Mouse (Mus musculus) gastrocnemius, postnatal 14 days (tissue): Measurements from ENCODE around the gene Snf8. TPM values are rescaled to one million over a fixed set of nuclear protein-coding genes. Genes with fewer than 3 reads are reported as not detected.

Experiments
- DNase-seq: peaks from one replicate; pipeline ENCODE4 v3.0.0; 2021; ENCODE audit warnings: mixed read lengths
- intact Hi-C: fragments of 180-260 bp; cut with DNase I; formaldehyde crosslinking; loops from one replicate; pipeline ENCODE4 v1.15.1; 2025; ENCODE audit warnings: low total_unique reads
- long read RNA-seq, 2 experiments: library from polyadenylated mRNA; stranded (forward); transcript quantifications; one replicate each; pipeline ENCODE4 v2.0.0; 2021
- total RNA-seq, 2 experiments: library from RNA; stranded (reverse); gene quantifications; 2 replicates each; pipeline ENCODE4 v1.2.3; 2021

Snf8 gene
- 10 to 100 TPM; 27.6 to 31.7 TPM for total RNA-seq
- long read RNA-seq, experiment 1, transcript Snf8-201 (8 exons, 1,004 nt): major isoform, 10 of 14 reads
- long read RNA-seq, experiment 1, partial matches to known transcripts: 0 of 14 reads
- long read RNA-seq, experiment 1, other reads (novel, unspliced or antisense): 3 of 14 reads
- long read RNA-seq, experiment 2, transcript Snf8-201 (8 exons, 1,004 nt): major isoform, 12 of 13 reads
- long read RNA-seq, experiment 2, partial matches to known transcripts: 0 of 13 reads
- long read RNA-seq, experiment 2, other reads (novel, unspliced or antisense): 1 of 13 reads

DNA sequence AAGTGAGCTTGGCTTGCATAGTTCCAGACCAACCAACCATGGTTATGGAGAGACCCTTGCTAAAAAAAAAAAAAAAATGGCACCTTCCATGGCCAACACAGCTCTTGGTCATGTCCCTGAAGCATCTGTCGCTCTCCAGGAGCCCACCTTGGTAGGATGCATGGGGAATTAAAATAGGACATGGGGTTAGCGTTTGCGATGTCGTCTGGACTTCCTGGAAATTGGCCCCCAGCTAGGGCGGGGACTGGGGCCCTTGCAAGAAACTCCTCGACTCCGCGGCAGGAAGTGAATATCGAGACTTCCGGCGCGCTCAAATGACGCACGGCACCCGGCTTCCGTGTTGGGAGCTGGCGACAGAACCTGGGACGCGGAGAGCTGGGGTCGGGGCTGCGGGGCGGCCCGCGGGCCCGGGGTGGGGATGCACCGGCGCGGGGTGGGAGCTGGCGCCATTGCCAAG is at the start of gene Snf8:
TSS of gene Snf8 (plus strand) at position 290 of the 457 bp plus-strand sequence.
- intact Hi-C loops: no loop called here
- peak; percentile 94 for DNase-seq

DNA sequence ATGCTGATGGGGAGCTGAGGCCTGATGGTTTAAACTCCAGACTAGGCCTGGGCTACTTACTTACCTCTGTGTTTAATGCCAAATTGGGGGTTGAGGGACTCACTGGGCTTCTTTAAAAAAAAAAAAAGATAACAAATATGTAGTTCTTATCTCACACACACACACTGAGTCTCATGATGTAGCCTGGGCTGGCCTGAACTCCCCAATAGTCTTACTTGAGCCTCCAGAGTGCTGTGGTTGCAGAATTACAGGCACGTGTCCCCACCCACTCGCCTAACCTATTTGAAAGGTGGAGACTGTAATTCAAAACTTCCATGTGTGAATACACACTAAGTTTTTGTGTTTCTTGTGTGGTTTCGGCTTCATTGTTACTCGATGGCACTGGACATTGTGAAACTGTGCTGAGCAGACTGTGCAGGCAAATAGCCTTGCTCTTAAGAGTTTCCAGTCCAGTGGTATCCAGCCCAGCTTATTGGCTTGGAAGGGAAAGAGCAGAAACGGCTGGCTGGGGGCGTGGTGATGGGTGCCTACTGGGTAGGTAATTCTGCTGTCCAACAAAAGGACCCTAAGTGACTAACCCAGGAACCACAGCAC is 46.7 kb upstream of the Snf8 start:
- intact Hi-C loops: no loop called here
- no peak for DNase-seq

GRCm38 (mm10) chr11:95988533-95988932 is 46.2 kb upstream of the Snf8 start:
- intact Hi-C loops: no loop called here
- peak; percentile 72 for DNase-seq

GRCm38 (mm10) chr11:95989864-95990263 is 44.8 kb upstream of the Snf8 start:
- DNase-seq: no peak
- intact Hi-C loops: no loop called here

GRCm38 (mm10) chr11:95990431-95990830 is 44.3 kb upstream of the Snf8 start:
- intact Hi-C loops: no loop called here
- DNase-seq: no peak

- intact Hi-C loops: no loop called here
- DNase-seq: peak; percentile 67
Observed at GRCm38 (mm10) chr11:95990886-95991708, 43.6 kb upstream of the Snf8 start.

- no peak for DNase-seq
- intact Hi-C loops: no loop called here
Observed at GRCm38 (mm10) chr11:95994151-95994550, 40.5 kb upstream of the Snf8 start.

DNA sequence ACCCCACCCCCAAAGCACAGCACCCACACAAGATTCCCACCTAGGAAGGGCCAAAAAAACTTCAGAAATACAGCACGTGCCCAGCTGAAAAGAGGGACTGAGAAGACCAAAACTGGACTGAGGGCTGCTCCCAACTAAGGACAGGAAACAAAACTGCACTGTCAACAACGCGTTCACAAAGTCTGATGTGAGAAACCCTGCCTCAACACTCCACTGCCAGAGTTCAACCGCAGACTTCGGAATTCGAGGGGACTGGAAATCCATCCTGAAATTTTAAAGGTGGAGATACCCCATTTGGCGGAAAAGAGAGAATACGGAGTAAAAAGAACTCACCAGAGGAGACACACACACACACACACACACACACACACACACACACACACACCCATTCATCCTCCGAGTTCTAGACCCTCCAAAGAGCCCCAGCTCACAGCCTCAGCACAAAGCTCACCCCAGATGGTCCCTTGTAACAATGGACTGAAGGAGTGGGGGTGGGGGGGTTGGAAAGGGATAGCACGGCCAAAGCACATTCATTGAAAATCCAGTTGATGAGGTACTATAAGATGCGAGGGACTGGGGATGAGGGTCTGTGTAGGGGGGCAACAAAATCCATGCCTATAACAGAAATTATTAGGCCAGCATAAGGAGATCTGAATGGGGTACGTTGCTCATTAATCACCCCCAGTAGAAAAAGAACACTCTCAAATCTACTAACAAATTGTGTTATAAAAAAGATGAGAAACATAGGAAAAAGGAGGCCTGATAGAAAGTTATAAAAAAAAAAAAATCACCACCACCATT is 31.4 kb upstream of the Snf8 start:
- no peak for DNase-seq
- intact Hi-C loops: loop anchor here (10.0 kb wide), 1 partner anchor 202 kb away; no protein-coding TSS in a partner anchor

DNA sequence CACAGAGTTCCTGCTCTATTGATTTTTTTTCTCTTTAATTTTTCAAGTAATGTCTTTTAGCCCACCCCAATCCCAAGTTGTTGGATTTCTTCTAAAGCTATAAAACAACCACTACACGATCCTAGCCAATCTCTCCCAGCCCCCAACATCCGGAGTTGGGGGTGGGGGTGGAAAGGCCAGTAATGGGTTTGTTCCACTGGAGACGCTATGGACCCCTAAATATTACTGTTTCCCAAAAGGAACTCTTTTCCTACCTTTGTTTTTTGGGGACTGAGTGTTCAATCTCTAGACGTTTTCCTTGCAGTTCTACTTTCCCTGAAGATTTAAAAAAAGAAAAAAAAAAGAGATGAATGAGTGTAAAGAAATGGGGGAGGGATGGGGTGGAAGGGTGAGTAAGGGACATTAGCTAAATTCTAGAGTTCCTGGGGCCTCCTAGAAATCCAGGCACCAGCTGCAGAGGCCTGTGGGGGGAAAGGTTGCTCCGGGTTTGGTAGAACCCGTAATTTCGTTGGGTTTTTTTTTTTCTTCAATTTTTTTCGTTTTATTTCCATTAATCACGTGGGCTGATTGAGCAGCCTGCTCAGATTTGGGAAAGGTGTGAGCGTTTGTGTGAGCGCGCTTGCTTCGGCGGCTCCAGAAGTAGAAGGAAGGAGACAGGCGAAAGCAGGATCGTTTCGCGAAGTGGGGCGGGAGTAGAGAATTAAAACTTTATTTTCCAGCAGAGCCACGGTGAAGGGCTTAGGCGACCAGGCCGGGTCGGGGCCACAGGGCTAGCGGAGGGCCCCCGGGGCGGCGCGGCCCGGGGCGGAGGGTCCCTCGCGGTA is 30.5 kb upstream of the Snf8 start:
- intact Hi-C loops: loop anchor here (10.0 kb wide), 1 partner anchor 201 kb away; no protein-coding TSS in a partner anchor
- DNase-seq: no peak

- DNase-seq: no peak
- intact Hi-C loops: loop anchor here (10.0 kb wide), 1 partner anchor 200 kb away; no protein-coding TSS in a partner anchor
Observed at GRCm38 (mm10) chr11:96004793-96005402, 29.8 kb upstream of the Snf8 start.

- intact Hi-C loops: loop anchor here (10.0 kb wide), 1 partner anchor 199 kb away; no protein-coding TSS in a partner anchor
- DNase-seq: no peak
Observed at GRCm38 (mm10) chr11:96005403-96006271, 29.0 kb upstream of the Snf8 start, which contains the start of gene Igf2bp1. Igf2bp1 (minus strand) TSS chr11:96005940.

- intact Hi-C loops: loop anchor here (10.0 kb wide), 1 partner anchor 198 kb away; no protein-coding TSS in a partner anchor
Observed at GRCm38 (mm10) chr11:96006367-96006851, 28.3 kb upstream of the Snf8 start.

DNA sequence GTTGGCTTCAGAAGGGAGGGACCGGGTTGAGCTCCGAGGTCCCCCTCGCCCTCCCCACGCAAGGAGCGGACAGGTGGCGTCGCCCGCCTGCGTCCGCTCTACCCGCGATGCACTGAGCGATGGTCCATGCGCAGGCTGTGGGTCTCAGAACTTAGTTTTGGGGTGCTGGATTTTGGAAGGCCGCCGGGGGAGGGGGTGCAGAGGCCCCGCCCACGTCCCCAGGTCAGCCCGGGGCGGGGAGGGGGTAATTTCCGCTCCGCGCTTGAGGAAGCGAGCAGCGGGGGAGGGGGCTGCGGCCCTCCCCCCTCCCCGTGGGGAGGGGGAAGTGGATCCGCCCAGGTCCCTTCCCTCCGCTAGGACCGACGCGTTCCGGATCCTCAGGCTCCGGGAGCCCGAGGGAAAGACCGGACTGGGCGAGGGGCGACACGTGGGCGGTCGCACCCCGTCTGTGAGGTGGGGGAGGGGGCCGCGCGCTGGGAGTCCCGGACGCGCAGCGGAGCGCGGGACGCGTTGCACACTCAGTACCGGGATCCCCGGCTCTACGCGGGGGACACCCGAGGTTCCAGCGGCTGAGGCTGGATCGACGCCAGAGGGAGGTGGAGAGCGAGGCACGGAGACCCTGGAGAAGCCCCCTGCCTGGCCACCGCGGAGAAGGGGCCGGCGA is 27.7 kb upstream of the Snf8 start:
- no peak for DNase-seq
- intact Hi-C loops: loop anchor here (10.0 kb wide), 1 partner anchor 198 kb away; no protein-coding TSS in a partner anchor

More at GRCm38 (mm10) chr11:96006367-96006851, 28.3 kb upstream of the Snf8 start:
- DNase-seq: no peak

- intact Hi-C loops: loop anchor here (10.0 kb wide), 1 partner anchor 197 kb away; no protein-coding TSS in a partner anchor
- no peak for DNase-seq
Observed at GRCm38 (mm10) chr11:96007516-96008235, 27.0 kb upstream of the Snf8 start.

DNA sequence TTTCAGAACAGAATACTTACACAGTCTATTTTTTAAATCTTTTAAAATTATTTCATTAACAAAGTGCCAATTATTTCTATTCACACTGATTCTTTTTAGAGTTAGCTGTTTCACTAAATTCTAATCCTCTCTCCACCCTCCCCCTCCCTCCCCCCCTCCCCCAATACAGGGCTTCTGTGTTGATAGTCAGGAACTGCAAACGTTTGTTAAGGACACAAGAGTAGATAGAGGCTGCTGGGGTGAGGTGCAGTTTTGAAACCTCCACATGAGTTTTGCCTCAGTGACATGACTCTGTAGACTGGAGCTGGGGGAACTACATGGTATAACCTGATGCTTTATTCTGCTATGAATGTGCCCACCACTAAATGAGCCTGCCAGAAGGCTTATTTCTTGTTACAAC is 25.9 kb upstream of the Snf8 start:
- intact Hi-C loops: loop anchor here (10.0 kb wide), 1 partner anchor 196 kb away; no protein-coding TSS in a partner anchor
- DNase-seq: no peak
